Mouse (Mus musculus): ENCODE results near the gene Mbnl2.
"Not testable (repeated sequence)": the region's sequence is repeated elsewhere in the genome, so short reads cannot be mapped to it uniquely, and the experiment has no call there.

Gene Mbnl2

GRCm38 (mm10) chr14:120355742-120356440, 80.4 kb downstream of the Mbnl2 start:
- DNase-seq (ENCODE audit: low read depth, low spot score): no peak

GRCm38 (mm10) chr14:120357321-120358070, 82.0 kb downstream of the Mbnl2 start:
- DNase-seq (ENCODE audit: low read depth, low spot score): no peak

GRCm38 (mm10) chr14:120359608-120360007, 84.1 kb downstream of the Mbnl2 start:
- DNase-seq (ENCODE audit: low read depth, low spot score): not testable (repeated sequence)

GRCm38 (mm10) chr14:120361121-120361520, 85.7 kb downstream of the Mbnl2 start:
- DNase-seq (ENCODE audit: low read depth, low spot score): no peak

- no peak for DNase-seq (ENCODE audit: low read depth, low spot score)
These were observed 87.0 kb downstream of the Mbnl2 start for GRCm38 (mm10) chr14:120362409-120362992.

GRCm38 (mm10) chr14:120363090-120363818, 87.8 kb downstream of the Mbnl2 start:
- no peak for DNase-seq (ENCODE audit: low read depth, low spot score)

- DNase-seq (ENCODE audit: low read depth, low spot score): no peak
These were observed 89.6 kb downstream of the Mbnl2 start for GRCm38 (mm10) chr14:120365088-120365487.

GRCm38 (mm10) chr14:120366962-120367361, 91.5 kb downstream of the Mbnl2 start:
- DNase-seq (ENCODE audit: low read depth, low spot score): no peak

- no peak for DNase-seq (ENCODE audit: low read depth, low spot score)
These were observed 92.1 kb downstream of the Mbnl2 start for GRCm38 (mm10) chr14:120367589-120367988.

- no peak for DNase-seq (ENCODE audit: low read depth, low spot score)
These were observed 93.0 kb downstream of the Mbnl2 start for GRCm38 (mm10) chr14:120368456-120368855.

GRCm38 (mm10) chr14:120368914-120369391, 93.5 kb downstream of the Mbnl2 start:
- no peak for DNase-seq (ENCODE audit: low read depth, low spot score)

GRCm38 (mm10) chr14:120370044-120370443, 94.6 kb downstream of the Mbnl2 start:
- DNase-seq (ENCODE audit: low read depth, low spot score): no peak

GRCm38 (mm10) chr14:120370631-120371030, 95.2 kb downstream of the Mbnl2 start:
- no peak for DNase-seq (ENCODE audit: low read depth, low spot score)

- DNase-seq (ENCODE audit: low read depth, low spot score): no peak
These were observed 95.7 kb downstream of the Mbnl2 start for GRCm38 (mm10) chr14:120371174-120371573.

- DNase-seq (ENCODE audit: low read depth, low spot score): no peak
These were observed 97.9 kb downstream of the Mbnl2 start for GRCm38 (mm10) chr14:120373026-120374024.

- DNase-seq (ENCODE audit: low read depth, low spot score): no peak
These were observed 99.3 kb downstream of the Mbnl2 start for GRCm38 (mm10) chr14:120374786-120375185.

GRCm38 (mm10) chr14:120377192-120377591, 101.7 kb downstream of the Mbnl2 start:
- DNase-seq (ENCODE audit: low read depth, low spot score): no peak

GRCm38 (mm10) chr14:120378002-120378401, 102.5 kb downstream of the Mbnl2 start:
- DNase-seq (ENCODE audit: low read depth, low spot score): no peak

- no peak for DNase-seq (ENCODE audit: low read depth, low spot score)
These were observed 104.2 kb downstream of the Mbnl2 start for GRCm38 (mm10) chr14:120379716-120380115.

GRCm38 (mm10) chr14:120381378-120382134, 106.1 kb downstream of the Mbnl2 start:
- no peak for DNase-seq (ENCODE audit: low read depth, low spot score)

Data from brain, embryonic 18.5 days (tissue).